Mouse (Mus musculus) heart, adult 2 months (tissue): ENCODE measurements around the gene Kcnj1. TPM values are rescaled to one million over a fixed set of nuclear protein-coding genes. Genes with fewer than 3 reads are reported as not detected.
A peak's percentile ranks its signal among the peaks of the same experiment; 100 is the strongest.

Experiments used
- DNase-seq, 2 experiments: peaks; one replicate each; pipeline ENCODE4 v3.0.0; 2021
- H3K27ac ChIP-seq: fragments of 200-600 bp; 2 replicates; pipeline ENCODE4 v1.8.1; 2022
- H3K27me3 ChIP-seq: fragments of 200-500 bp; 2 replicates; pipeline ENCODE4 v1.6.1; 2012; ENCODE audit warnings: mild to moderate bottlenecking, low read length, inconsistent platforms, mixed read lengths; ENCODE audit not compliant: control insufficient read depth, insufficient read depth
- H3K36me3 ChIP-seq: fragments of 200-500 bp; 2 replicates; pipeline ENCODE4 v1.6.1; 2012; ENCODE audit warnings: low read length, inconsistent platforms; ENCODE audit not compliant: control insufficient read depth, insufficient read depth
- H3K4me1 ChIP-seq: fragments of 200-500 bp; 2 replicates; pipeline ENCODE4 v1.6.1; 2011; ENCODE audit warnings: low read length; ENCODE audit not compliant: control insufficient read depth, insufficient read depth
- H3K4me3 ChIP-seq: fragments of 200-600 bp; 2 replicates; pipeline ENCODE4 v1.8.1; 2022
- H3K79me2 ChIP-seq: fragments of 200-500 bp; replicated peaks from 2 replicates; pipeline ENCODE4 v1.6.1; 2012; ENCODE audit warnings: mild to moderate bottlenecking, inconsistent platforms, low read length, moderate library complexity, mixed read lengths; ENCODE audit not compliant: control insufficient read depth, insufficient read depth
- H3K9ac ChIP-seq: fragments of 200-500 bp; 2 replicates; pipeline ENCODE4 v1.6.1; 2012; ENCODE audit warnings: low read depth, mild to moderate bottlenecking, control low read depth, inconsistent platforms, low read length, mixed read lengths
- CTCF ChIP-seq: fragments of 200-600 bp; IDR thresholded peaks from 2 replicates; pipeline ENCODE4 v1.8.1; 2022; ENCODE audit warnings: antibody characterized with exemption, mild to moderate bottlenecking, moderate library complexity
- EP300 ChIP-seq: fragments of 200-500 bp; IDR thresholded peaks from 2 replicates; pipeline ENCODE4 v1.6.1; 2011; ENCODE audit warnings: low read depth, low read length, control low read depth; ENCODE audit not compliant: insufficient read depth
- POLR2A ChIP-seq: fragments of 200-500 bp; IDR thresholded peaks from 2 replicates; pipeline ENCODE4 v1.6.1; 2011; ENCODE audit warnings: mild to moderate bottlenecking, low read depth, low read length, control low read depth; ENCODE audit not compliant: insufficient read depth
- WGBS: fragments of 180-500 bp; shearing (Covaris S2); methylation state at CpG from one replicate; pipeline ENCODE4 v1.1.7; 2018; 5-methylcytosine and 5-hydroxymethylcytosine counted together
- intact Hi-C: fragments of 180-260 bp; cut with DNase I; formaldehyde crosslinking; loops from one replicate; pipeline ENCODE4 v1.15.1; 2025
- long read RNA-seq: library from polyadenylated mRNA; stranded (forward); transcript quantifications from one replicate; pipeline ENCODE4 v2.0.0, GENCODE M21; 2021
- polyA plus RNA-seq: library from polyadenylated mRNA; depleted of rRNA; stranded (reverse); fragments of >200 nt; gene quantifications from 2 replicates; pipeline ENCODE4 v1.2.3, GENCODE M21; 2012; rRNA removed
- total RNA-seq, 2 experiments: library from RNA; stranded (reverse); gene quantifications; 2 replicates each; pipeline ENCODE4 v1.2.3; 2021

Gene Kcnj1
- total RNA-seq (not detected), polyA plus RNA-seq (not detected in 2 replicates)
- long read RNA-seq, result 0 reads

DNA sequence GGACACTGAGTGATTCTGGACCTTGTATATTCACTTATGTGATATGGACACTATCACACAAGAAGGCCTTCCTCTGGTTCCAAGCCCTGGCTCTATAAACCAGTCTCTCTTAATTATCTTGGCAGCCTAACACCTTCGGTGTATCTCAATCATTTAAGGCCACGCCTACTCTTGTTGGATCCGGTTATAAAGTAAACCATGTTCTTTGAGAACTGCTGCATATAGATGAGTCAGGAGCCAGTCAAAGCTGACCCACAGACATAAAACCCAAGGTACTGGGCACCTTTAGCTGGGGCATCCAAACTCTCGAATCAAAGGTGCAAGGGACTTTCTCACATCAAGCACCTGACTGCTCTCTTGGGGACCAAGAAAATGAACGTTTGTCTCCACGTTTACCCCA, at the start of gene Kcnj1:
Gene Kcnj1 (plus strand): TSS at position 292 of the 400 bp plus-strand sequence.
- Histone ChIP-seq H3K9ac (no peak within 1 kb of the TSS), H3K27me3 (no peaks in the 10 kb centered on the region), H3K4me3 (no peak within 1 kb of the TSS), H3K4me1 (no peaks in the 10 kb centered on the region; the same call in 1 of the 2 replicates), H3K27ac (no peak within 1 kb of the TSS), H3K36me3 (no peaks in the 10 kb centered on the region), H3K79me2 (no peaks in the 10 kb centered on the region)
- TF ChIP-seq CTCF, result no peak
- TF ChIP-seq EP300, result no peak
- no peak for TF ChIP-seq POLR2A
- 87% methylated on average over 6 of the region's 6 CpGs for WGBS
- intact Hi-C loops, result no loop called here
- no peak for DNase-seq

- no peak overlapping the region for H3K9ac ChIP-seq
- no peaks in the 10 kb centered on the region for H3K79me2 ChIP-seq
- WGBS, result 57% methylated on average over 7 of the region's 7 CpGs
- H3K36me3 ChIP-seq, result peaks cover 4% of the 10 kb centered on the region
- intact Hi-C loops, result no loop called here
- no peaks in the 10 kb centered on the region for H3K27me3 ChIP-seq
- no peak overlapping the region for H3K27ac ChIP-seq
- no peak overlapping the region for H3K4me3 ChIP-seq
- no peak for DNase-seq
- peaks cover 13% of the 10 kb centered on the region for H3K4me1 ChIP-seq
- TF ChIP-seq CTCF, result no peak
- no peak for TF ChIP-seq POLR2A
- no peak for TF ChIP-seq EP300
These were observed 48.7 kb upstream of the Kcnj1 start for GRCm38 (mm10) chr9:32323610-32324009.

GRCm38 (mm10) chr9:32328777-32329176, 43.5 kb upstream of the Kcnj1 start:
- TF ChIP-seq CTCF (no peak), POLR2A (no peak), EP300 (no peak)
- Histone ChIP-seq H3K9ac (no peak overlapping the region), H3K4me1 (peaks cover 6% of the 10 kb centered on the region; the same call in 1 of the 2 replicates), H3K27ac (no peak overlapping the region), H3K27me3 (no peaks in the 10 kb centered on the region), H3K4me3 (no peak overlapping the region), H3K36me3 (peaks cover 4% of the 10 kb centered on the region), H3K79me2 (no peaks in the 10 kb centered on the region)
- WGBS, result 48% methylated on average over 4 of the region's 4 CpGs
- intact Hi-C loops, result no loop called here
- DNase-seq, result no peak

DNA sequence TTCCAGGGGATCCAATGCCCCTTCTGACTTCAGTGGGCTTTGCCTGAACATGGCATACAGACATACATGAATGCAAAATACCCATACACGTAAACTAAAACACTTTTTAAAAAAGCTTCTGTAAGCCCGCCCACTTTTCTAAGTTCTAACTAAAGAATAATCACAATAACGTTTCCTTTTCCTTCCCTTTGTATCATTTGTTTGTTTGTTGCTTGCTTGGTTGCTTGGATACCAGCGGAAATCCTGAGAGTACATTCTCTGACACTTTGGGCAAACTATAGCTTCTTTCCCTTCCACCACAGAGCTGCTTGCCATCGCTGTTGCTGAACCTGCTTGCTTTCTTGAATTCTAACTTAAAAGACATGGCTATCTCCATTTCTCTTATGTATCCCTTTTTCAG, 41.1 kb upstream of the Kcnj1 start:
- intact Hi-C loops, result no loop called here
- Histone ChIP-seq H3K27me3 (no peaks in the 10 kb centered on the region), H3K27ac (no peak overlapping the region), H3K36me3 (peaks cover 4% of the 10 kb centered on the region), H3K79me2 (no peaks in the 10 kb centered on the region), H3K9ac (no peak overlapping the region), H3K4me3 (no peak overlapping the region), H3K4me1 (peaks cover 11% of the 10 kb centered on the region; the same call in 1 of the 2 replicates)
- DNase-seq, result no peak
- TF ChIP-seq CTCF (no peak), EP300 (no peak), POLR2A (no peak)
- 27% methylated on average over 5 of the region's 5 CpGs for WGBS

DNA sequence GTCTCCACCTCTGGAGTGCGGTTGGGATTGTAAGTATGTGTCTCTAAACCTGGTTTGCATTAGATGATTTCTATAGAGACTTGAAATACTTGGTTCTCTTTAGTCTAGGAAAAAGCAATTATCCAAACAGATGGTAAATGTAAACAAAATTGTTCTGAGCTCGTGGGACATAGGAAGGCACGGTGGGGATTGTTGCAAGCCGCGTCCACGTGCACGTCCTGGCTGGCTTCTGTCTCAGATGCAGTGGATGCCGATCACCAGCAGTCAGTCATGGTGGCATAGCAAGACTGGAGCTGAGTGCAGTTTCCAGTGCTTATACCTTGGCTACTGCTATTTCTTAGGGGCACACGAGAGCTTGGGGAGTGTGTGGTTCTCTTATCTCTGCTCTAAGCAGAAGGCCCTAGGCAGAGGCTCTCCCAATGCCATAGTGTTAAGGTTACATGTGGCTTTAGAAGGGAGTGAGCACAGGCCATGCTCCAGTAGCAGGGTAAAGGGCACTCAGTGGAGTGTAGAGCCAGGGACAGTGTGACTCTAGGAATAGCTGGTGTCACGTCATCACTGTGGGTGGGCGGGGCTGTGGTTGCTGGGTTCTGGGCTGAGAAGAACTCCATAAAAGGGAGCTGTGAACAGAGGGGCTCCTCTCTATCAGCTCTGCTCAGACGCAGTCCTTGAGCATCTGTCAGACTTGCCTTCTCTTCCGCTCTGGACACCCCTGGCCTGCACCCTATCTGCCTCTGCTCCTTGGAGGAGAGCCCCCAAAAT, 36.7 kb upstream of the Kcnj1 start:
- DNase-seq, result peak; percentile 51 to 57
- H3K27ac ChIP-seq, result peak overlapping the region; percentile 61
- no peaks in the 10 kb centered on the region for H3K27me3 ChIP-seq
- no peak for TF ChIP-seq POLR2A
- 0 out of 2 replicates have a peak, but pooled peaks have one; percentile 27 for TF ChIP-seq EP300
- 66% methylated on average over 13 of the region's 13 CpGs for WGBS
- no peaks in the 10 kb centered on the region; the same call in 1 of the 2 replicates for H3K36me3 ChIP-seq
- no peaks in the 10 kb centered on the region for H3K79me2 ChIP-seq
- no peak overlapping the region for H3K4me3 ChIP-seq
- peaks cover 10% of the 10 kb centered on the region; the same call in 1 of the 2 replicates for H3K4me1 ChIP-seq
- no peak overlapping the region for H3K9ac ChIP-seq
- intact Hi-C loops, result no loop called here

DNA sequence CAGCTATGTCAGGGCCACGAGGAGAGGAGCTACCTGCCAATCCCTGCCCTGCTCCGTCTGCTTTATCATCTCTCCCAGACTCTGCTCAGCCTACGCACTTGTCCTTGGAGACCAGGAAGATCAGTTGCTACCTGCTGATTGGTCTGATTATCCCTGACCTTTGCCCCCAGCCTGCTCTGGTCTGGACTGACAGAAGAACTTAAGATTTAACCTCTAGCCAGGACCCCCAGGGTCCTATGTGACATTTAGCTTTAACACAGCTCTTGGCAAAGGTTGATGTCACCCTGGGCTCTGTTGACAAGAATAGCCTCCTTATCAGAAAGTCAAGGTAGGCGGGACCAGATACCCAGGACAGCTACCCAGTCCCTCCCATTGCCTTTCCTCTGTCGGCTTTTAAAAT, 31.5 kb upstream of the Kcnj1 start:
- Histone ChIP-seq H3K79me2 (no peaks in the 10 kb centered on the region), H3K4me1 (peaks cover 1% of the 10 kb centered on the region; the same call in 1 of the 2 replicates), H3K27ac (peak overlapping the region; percentile 75), H3K4me3 (no peak overlapping the region; the same call in 1 of the 2 replicates), H3K27me3 (peaks cover 2% of the 10 kb centered on the region), H3K36me3 (no peaks in the 10 kb centered on the region), H3K9ac (peak overlapping the region; percentile 3; the same call in 1 of the 2 replicates)
- DNase-seq, result peak; percentile 34 to 60
- 32% methylated on average over 5 of the region's 5 CpGs for WGBS
- TF ChIP-seq POLR2A (no peak), EP300 (no peak), CTCF (no peak)
- intact Hi-C loops, result loop anchor here (2.0 to 10.0 kb wide), 2 partner anchors 26 to 396 kb away; no protein-coding TSS in a partner anchor
